Mouse (Mus musculus) bone marrow, adult 2 months (tissue): ENCODE data around the gene Esrrg. TPM values are rescaled to one million over a fixed set of nuclear protein-coding genes. Genes with fewer than 3 reads are reported as not detected.

Source experiments
- H3K27ac ChIP-seq: fragments of 200-500 bp; 2 replicates; pipeline ENCODE4 v1.5.1; 2012; ENCODE audit warnings: low read depth, mild to moderate bottlenecking, control low read depth, inconsistent platforms, low read length; ENCODE audit not compliant: control insufficient read depth, poor library complexity, insufficient read depth
- H3K4me1 ChIP-seq: fragments of 200-500 bp; 2 replicates; pipeline ENCODE4 v1.6.1; 2011; ENCODE audit warnings: low read length; ENCODE audit not compliant: control insufficient read depth, insufficient read depth
- H3K4me3 ChIP-seq: fragments of 200-500 bp; replicated peaks from 2 replicates; pipeline ENCODE3; 2011; ENCODE audit warnings: mild to moderate bottlenecking, low read depth, low read length, control low read depth; ENCODE audit not compliant: control insufficient read depth
- CTCF ChIP-seq: fragments of 200-500 bp; IDR thresholded peaks from 2 replicates; pipeline ENCODE4 v1.5.1; 2011; ENCODE audit warnings: low read length, control low read depth; ENCODE audit not compliant: control insufficient read depth, insufficient read depth
- POLR2A ChIP-seq: fragments of 200-500 bp; IDR thresholded peaks from 2 replicates; pipeline ENCODE4 v1.6.1; 2011; ENCODE audit warnings: low read depth, mild to moderate bottlenecking, control low read depth, low read length, borderline replicate concordance; ENCODE audit not compliant: control insufficient read depth
- WGBS: fragments of 180-500 bp; shearing (Covaris S2); methylation state at CpG from one replicate; pipeline ENCODE4 v1.1.7; 2018; 5-methylcytosine and 5-hydroxymethylcytosine counted together
- polyA plus RNA-seq: library from polyadenylated mRNA; stranded (reverse); fragments of >200 nt; gene quantifications from 2 replicates; pipeline ENCODE4 v1.2.4, GENCODE M21; 2011; ENCODE audit warnings: low replicate concordance; ENCODE audit not compliant: missing spikeins, insufficient read depth, insufficient read length

Esrrg gene
- polyA plus RNA-seq, 1 experiment, result not detected

DNA sequence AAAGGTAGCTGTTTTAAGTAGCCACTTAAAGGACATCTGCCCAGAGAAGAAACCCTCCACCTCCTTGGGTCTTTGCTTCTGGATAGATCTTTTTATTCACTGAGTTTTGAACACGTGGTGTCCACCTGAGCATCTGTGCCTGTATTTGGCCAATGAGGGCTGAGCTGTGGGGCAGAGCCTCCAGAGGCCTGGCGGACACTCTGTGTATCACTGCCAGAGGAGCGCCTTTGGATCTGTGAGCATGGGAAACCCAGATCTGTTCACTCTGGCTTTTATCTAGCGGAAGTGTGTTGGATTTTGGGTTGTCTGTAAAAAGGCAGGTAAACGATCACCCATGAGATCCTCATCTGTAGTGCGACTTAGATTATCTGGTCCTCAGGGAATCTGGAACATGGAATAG lies 196.4 kb downstream of the Esrrg start:
- TF ChIP-seq CTCF (no peak), POLR2A (no peak)
- Histone ChIP-seq H3K4me3 (no peak overlapping the region), H3K27ac (no peak overlapping the region), H3K4me1 (no peaks in the 10 kb centered on the region)
- WGBS, result 82% methylated on average over 6 of the region's 6 CpGs

DNA sequence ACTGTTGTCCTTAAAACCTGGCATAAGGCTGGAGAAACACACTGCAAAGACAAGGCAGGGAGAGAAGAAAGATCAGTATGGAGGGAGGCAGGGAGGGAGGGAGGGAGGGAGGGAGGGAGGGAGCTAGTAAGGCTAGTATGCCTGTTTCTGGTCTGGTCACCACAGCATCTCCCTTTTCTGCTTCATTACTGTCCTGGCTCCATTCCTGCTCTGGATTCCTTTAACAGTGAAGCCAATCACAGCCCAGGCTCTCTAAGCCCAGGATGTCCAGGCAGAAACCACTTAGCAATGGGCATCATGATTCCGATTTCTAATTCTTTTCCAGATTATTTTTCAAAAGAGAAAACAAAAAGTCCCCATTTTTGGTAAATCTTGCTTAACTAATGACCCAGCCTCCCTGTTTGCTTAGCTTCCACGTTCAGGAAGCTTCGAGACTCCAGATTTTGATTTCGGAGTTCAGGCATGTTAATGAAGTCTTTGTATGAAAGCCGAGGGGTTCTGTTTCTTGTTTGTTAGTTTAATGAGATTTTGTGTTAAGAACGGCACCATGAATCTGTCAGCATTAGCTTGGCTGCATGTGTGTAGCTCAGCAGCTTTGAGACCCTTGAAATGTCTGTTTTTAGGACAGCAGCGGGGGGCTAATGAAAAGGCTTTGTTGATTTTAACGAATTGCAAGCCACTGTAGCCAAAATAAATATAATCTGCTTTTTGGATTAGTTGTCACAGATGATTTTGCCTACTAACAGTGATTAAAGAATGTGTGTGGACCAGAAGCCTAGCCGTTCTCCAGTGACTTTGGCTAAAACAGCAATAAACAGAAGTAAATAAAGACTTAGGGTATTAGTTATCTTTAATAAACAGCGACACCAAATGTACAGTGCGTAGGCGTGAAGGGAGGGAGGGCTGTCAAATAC lies 199.1 kb downstream of the Esrrg start:
- TF ChIP-seq CTCF (no peak), POLR2A (no peak)
- no peak overlapping the region for H3K4me3 ChIP-seq
- H3K27ac ChIP-seq, result no peak overlapping the region
- H3K4me1 ChIP-seq, result no peaks in the 10 kb centered on the region
- 73% methylated on average over 12 of the region's 12 CpGs for WGBS

DNA sequence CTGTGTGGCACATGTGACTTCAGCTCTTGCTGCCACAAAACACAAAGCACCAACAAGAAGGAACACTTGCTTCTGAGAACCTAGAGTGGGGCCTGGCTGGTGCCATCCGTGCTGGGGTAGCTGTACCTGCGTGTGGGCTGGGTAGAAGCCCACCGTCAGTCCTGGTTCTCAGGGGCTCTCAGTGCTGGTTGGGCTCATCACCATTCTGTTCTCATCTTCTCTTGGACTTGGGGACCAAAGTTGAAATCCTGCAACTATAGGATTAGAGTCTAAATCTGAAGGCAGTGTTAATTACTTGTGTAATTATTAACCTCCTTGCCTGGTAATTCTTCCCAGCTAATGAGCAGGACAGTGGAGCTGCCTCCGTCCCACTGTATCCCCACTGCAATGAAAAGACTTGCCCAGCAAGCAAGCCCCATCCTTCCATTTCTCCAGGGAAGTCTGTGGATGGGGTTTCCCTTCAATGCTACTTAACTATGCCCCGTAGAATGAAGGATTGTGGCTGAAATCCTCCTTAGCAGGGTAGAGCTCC lies 199.9 kb downstream of the Esrrg start:
- no peak overlapping the region for H3K4me3 ChIP-seq
- TF ChIP-seq POLR2A (no peak), CTCF (no peak)
- H3K4me1 ChIP-seq, result no peaks in the 10 kb centered on the region
- no peak overlapping the region for H3K27ac ChIP-seq
- 81% methylated on average over 5 of the region's 5 CpGs for WGBS

DNA sequence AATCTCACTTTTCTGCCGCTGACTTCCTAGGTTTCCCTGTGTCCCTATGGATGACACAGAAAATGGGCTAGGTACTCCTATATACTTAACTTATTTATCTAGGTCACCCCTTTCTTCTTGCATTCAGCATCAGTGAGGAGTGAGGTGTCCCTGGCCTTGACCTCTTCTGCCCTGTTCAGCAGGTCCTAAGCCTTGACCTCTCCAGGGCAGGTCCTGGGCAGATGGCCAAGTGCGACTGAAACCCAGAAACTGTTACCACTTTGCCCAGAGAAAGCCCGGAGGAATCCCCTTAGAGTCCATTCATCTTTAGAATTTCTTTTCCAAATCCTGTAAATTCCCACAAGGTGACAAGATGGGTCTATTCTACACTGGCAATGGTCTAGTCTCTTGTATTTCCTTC lies 201.0 kb downstream of the Esrrg start:
- H3K4me3 ChIP-seq, result no peak overlapping the region
- 83% methylated on average over 3 of the region's 3 CpGs for WGBS
- TF ChIP-seq CTCF, result no peak
- TF ChIP-seq POLR2A, result no peak

DNA sequence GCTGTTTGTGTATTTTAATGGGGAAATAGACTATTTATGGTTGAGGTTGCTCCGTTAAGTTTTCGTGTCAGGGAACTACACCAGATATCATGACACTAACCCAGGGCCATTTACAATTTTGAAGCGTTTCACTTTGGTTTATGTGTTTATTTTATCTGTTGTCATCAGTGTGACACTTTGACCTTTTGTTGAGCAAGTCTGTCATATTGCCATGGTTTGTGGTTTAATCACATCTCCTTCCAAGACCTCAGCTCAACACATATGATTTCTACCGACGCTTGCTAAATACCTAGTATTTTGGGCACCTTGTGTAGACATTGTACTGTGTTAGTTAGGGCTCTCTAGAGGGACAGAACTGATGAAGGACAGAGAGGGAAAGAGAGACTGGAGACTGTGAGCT lies 210.8 kb downstream of the Esrrg start:
- 82% methylated on average over 5 of the region's 5 CpGs for WGBS
- Histone ChIP-seq H3K27ac (no peak overlapping the region), H3K4me1 (no peaks in the 10 kb centered on the region; the same call in 1 of the 2 replicates), H3K4me3 (no peak overlapping the region)
- TF ChIP-seq CTCF (no peak), POLR2A (no peak)

More for the DNA sequence above, 201.0 kb downstream of the Esrrg start:
- H3K27ac ChIP-seq, result no peak overlapping the region
- no peaks in the 10 kb centered on the region for H3K4me1 ChIP-seq

DNA sequence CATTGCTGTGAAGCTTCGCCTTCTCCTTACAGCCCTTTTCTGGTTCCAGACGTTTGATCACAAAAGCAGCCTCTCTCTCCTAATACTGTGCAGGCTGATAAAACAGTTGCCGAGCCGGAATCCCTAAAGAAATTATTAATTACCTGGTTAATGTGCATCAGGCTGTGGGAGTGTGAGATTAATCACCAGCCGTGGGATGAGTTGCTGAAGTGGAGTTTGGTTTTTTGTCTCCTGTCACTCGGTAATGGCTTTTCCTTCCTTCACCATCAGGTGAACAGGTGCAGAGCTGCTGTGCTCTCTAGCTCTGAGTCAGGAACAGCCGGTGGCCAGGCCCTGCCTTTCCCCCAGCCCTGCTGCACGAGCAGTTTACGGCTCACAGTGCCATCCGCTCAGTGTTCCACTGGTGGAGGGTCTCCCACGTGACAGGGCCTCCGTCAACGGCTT lies 212.8 kb downstream of the Esrrg start:
- WGBS, result 84% methylated on average over 13 of the region's 13 CpGs

DNA sequence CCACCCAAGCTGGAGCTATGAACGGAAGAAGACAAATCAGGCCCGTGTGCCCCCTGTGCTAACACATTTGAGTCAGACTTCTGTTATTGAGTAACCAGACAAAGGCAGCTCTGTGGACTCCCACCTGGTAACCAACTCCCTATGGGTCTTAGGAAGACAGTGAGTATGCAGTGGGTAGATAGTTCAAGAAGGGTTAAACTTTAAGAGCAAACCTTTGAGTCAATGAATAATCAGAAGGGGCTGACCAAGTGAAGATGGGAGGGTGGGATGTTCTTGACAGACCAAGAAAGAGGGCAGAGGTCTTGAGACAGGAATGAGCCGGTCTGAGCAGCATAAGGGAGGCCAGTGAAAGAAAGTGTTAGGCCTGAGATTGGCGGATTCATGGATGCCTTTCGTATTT lies 214.8 kb downstream of the Esrrg start:
- 83% methylated on average over 5 of the region's 5 CpGs for WGBS
- Histone ChIP-seq H3K4me3 (no peak overlapping the region), H3K4me1 (no peaks in the 10 kb centered on the region; the same call in 1 of the 2 replicates), H3K27ac (no peak overlapping the region)
- TF ChIP-seq POLR2A, result no peak
- TF ChIP-seq CTCF, result no peak

More for the DNA sequence above, 212.8 kb downstream of the Esrrg start:
- H3K4me1 ChIP-seq, result no peaks in the 10 kb centered on the region; the same call in 1 of the 2 replicates
- TF ChIP-seq CTCF, result no peak
- TF ChIP-seq POLR2A, result no peak
- no peak overlapping the region for H3K4me3 ChIP-seq
- H3K27ac ChIP-seq, result no peak overlapping the region

DNA sequence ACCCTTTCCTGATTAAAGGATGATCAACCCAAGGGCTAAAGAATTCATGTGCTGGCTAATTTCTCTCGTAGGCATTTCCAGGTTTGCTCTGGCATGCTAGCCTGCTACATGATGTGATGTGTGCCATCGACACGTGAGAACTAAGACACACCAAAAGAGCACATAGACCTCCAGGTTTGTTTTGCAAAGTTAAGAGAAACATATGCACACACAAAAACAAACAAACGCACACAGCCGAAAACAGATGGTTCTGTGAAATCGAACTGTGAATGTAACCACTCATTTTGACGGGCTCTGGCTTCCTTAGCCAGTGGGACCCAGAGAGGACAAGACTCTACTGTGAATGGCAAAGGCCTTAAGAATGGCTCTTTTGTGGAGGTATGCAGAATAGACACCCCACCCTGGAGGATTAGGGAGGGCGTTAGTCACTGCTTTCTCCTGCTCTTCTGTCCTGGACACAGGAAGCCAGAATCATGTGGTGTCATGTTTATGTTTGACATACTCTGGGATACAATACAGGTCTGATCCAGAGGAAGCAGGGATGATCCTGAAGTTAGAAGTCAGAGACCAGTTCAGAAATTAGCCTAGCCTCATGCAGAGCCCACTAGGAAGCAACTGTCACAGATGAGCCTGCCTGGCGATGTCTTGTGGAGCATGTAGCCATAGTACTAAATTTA lies 217.0 kb downstream of the Esrrg start:
- TF ChIP-seq CTCF, result no peak
- TF ChIP-seq POLR2A, result no peak
- Histone ChIP-seq H3K4me1 (no peaks in the 10 kb centered on the region), H3K4me3 (no peak overlapping the region), H3K27ac (no peak overlapping the region)
- WGBS, result 84% methylated on average over 9 of the region's 9 CpGs
